Mouse (Mus musculus): ENCODE data around the gene Actb. TPM values are rescaled to one million over a fixed set of nuclear protein-coding genes. Genes with fewer than 3 reads are reported as not detected.

Actb gene
- total RNA-seq, 2 experiments from 2014 or later: 1,831 to 2,004 TPM

GRCm38 (mm10) chr5:142924336-142924959 lies 17.9 kb upstream of the Actb start:
- intact Hi-C loops (cut with DNase I): no loop called here
- no peak for DNase-seq

- no peak for DNase-seq
- intact Hi-C loops (cut with DNase I): no loop called here
Observed at GRCm38 (mm10) chr5:142923781-142924180, 17.2 kb upstream of the Actb start.

- intact Hi-C loops (cut with DNase I): no loop called here
- DNase-seq: no peak
Observed at GRCm38 (mm10) chr5:142922251-142922650, 15.7 kb upstream of the Actb start.

- intact Hi-C loops (cut with DNase I): no loop called here
- no peak for DNase-seq
Observed at GRCm38 (mm10) chr5:142921074-142921459, 14.5 kb upstream of the Actb start.

GRCm38 (mm10) chr5:142920311-142921073 lies 13.9 kb upstream of the Actb start:
- intact Hi-C loops (cut with DNase I): no loop called here
- DNase-seq: peak; percentile 85 to 88

GRCm38 (mm10) chr5:142917402-142917801 lies 10.8 kb upstream of the Actb start:
- intact Hi-C loops (cut with DNase I): no loop called here
- no peak for DNase-seq

GRCm38 (mm10) chr5:142916593-142916992 lies 10.0 kb upstream of the Actb start:
- peak; percentile 55 to 63 for DNase-seq
- intact Hi-C loops (cut with DNase I): no loop called here

- intact Hi-C loops (cut with DNase I): no loop called here
Observed at GRCm38 (mm10) chr5:142915231-142915630, 8.7 kb upstream of the Actb start.

GRCm38 (mm10) chr5:142912739-142913138 lies 6.2 kb upstream of the Actb start:
- no peak for DNase-seq
- intact Hi-C loops (cut with DNase I): no loop called here

More at GRCm38 (mm10) chr5:142915231-142915630, 8.7 kb upstream of the Actb start:
- DNase-seq: no peak

GRCm38 (mm10) chr5:142912320-142912719 lies 5.8 kb upstream of the Actb start:
- intact Hi-C loops (cut with DNase I): no loop called here
- DNase-seq: no peak

- intact Hi-C loops (cut with DNase I): no loop called here
- DNase-seq: no peak
Observed at GRCm38 (mm10) chr5:142911629-142912028, 5.1 kb upstream of the Actb start.

- intact Hi-C loops (cut with DNase I): loop anchor here (2.0 kb wide), 1 partner anchor 17 kb away; no protein-coding TSS in a partner anchor
- DNase-seq: peak; percentile 74 to 75
Observed at GRCm38 (mm10) chr5:142909576-142910278, 3.2 kb upstream of the Actb start.

- peak; percentile 40 to 60 for DNase-seq
- intact Hi-C loops (cut with DNase I): loop anchor here (2.0 kb wide), 1 partner anchor 18 kb away; no protein-coding TSS in a partner anchor
Observed at GRCm38 (mm10) chr5:142908941-142909575, 2.5 kb upstream of the Actb start.

- intact Hi-C loops (cut with DNase I): loop anchor here (2.0 kb wide), 1 partner anchor 19 kb away; no protein-coding TSS in a partner anchor
Observed at GRCm38 (mm10) chr5:142907803-142908559, 1.4 kb upstream of the Actb start.

GRCm38 (mm10) chr5:142907048-142907802 lies 671 bp upstream of the Actb start:
- peak; percentile 80 to 83 for DNase-seq
- intact Hi-C loops (cut with DNase I): no loop called here

More at GRCm38 (mm10) chr5:142907803-142908559, 1.4 kb upstream of the Actb start:
- peak; percentile 79 to 81 for DNase-seq

GRCm38 (mm10) chr5:142905725-142906531 lies 626 bp downstream of the Actb start:
- intact Hi-C loops (cut with DNase I): loop anchor here (1.0 kb wide), 2 partner anchors 23 to 89 kb away; partner anchors contain the start of gene Tnrc18
- DNase-seq: peak; percentile 99 to 100

GRCm38 (mm10) chr5:142905038-142905695 lies 1.4 kb downstream of the Actb start:
- intact Hi-C loops (cut with DNase I): loop anchor here (1.0 kb wide), 1 partner anchor 24 kb away; no protein-coding TSS in a partner anchor

More at GRCm38 (mm10) chr5:142905038-142905695, 1.4 kb downstream of the Actb start:
- DNase-seq: peak; percentile 38 to 45
